Mouse (Mus musculus): ENCODE measurements around the gene Tpcn2.

Gene Tpcn2

DNA sequence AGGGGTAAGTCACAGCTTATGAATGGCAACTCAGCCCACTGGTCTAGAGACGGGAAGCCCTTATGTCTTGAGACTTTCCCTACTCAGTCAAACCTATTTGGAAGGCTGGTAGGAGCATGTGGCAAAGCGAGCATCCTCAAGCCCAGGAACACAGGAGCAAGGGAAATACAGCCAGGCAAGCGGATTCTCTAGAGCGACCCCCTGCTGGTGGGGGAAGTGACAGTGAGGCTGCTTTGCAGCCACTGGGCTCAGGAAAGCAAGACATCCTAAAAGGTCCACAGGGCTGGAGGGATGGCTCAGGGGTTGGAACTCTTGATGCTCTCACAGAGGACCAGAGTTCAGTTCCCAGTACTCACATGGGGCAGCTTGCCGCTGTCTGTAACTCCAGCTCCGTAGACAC lies 87.5 kb downstream of the Tpcn2 start:
- no peak for DNase-seq

DNA sequence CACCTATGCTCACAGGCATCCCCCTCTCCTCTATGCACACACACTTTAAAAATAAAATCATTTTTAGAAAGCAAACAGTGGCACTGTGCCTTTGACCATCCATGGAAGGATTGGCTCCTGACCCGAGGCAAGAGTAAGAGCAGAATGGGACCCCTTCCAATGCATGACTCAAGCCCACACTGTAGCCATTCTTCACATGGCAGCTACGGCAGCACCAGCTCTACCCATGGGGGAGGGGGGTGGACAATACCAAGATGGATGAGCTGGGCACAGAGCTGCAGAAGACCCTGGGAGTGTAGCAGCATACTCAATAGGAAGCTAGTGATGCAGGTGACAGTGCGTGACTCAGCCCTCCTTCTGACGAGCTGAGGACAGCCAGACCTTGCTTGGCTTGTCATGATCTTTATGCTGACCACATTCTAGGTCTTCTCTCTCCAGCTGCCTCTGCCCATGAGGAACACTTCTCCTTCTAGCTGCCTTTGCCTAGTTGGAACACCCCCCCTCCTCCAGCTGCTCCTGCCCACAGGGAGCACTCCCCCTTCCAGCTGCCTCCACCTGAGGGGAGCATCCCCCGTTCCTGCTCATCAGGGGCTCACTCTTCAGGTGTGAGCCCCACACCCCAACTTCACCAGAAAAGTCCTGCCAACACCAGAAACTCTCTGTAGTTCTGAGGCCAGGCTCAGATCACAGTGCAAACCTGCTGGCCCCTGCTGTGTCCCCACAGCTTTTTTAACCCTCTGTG lies 88.5 kb downstream of the Tpcn2 start:
- DNase-seq: no peak

DNA sequence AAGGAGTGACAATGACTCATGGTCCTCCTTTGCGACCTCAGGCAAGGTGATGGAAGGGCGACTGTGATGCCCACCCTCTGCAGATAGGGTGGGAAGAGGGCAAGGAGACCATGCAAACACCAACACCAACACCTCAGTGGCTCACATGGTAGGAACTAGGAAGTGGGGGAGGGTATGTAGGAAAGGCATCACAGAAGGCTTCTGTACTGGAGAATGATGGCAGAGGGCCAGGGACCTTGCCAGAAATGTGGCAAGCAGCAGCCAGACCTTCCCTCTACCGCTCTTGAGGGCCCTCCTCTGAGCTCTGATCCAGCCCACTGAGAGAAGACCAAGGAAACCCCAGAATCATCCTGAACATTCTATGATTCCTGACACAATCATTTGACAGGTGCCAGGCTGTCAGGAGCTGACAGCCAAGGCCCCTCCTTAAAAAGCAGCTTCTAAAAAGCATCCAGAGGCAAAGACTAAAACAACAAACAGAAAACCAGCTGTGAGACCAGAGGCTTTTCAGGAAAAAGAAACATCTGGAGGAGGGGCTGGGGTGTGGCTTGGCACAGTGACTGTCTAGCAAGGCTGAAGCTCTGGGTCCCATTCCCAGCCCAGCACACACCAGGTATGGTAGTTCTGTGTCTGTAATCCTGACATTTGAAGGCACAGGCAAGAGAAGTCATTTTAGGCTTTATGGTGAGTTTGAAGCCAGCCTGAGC lies 89.2 kb downstream of the Tpcn2 start:
- no peak for DNase-seq

DNA sequence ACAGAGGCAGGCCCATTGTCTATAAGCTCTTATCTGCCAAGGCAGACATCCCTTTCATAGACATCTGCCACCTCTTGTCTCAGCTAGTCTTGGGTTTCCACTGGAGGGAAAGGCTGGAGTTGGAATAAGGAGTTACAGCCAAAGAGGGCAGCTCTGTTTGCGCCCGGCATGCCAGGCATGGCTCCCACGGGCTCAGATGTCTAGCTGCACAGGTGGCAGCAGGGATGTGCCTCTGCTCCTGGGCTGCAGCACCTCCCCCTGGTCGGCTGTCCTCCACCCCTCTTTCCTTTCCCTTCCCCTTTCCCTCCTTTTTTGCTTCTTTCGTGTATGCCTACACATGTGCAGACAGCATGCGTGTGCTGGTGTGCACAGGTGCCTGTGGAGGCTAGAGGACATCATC lies 91.0 kb downstream of the Tpcn2 start:
- no peak for DNase-seq

DNA sequence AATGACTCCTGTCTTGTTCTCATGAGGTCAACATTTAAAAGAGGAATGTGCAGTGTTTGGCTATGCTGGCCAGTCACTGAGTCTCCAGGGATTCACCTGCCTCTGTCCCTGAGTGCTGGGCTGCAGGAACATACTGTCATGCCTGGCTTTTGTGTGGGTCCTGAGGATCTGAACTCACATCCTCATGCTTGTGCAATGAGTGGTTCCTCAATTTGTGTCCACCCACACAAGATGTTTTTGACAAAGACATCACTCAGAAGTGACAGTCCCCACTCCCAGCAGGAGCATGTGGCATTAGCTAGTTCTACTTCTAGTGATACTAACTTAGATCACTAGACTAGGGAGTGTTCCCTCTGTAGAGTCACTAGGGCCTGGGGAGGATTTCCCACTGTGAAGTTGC lies 93.3 kb downstream of the Tpcn2 start:
- DNase-seq: no peak

DNA sequence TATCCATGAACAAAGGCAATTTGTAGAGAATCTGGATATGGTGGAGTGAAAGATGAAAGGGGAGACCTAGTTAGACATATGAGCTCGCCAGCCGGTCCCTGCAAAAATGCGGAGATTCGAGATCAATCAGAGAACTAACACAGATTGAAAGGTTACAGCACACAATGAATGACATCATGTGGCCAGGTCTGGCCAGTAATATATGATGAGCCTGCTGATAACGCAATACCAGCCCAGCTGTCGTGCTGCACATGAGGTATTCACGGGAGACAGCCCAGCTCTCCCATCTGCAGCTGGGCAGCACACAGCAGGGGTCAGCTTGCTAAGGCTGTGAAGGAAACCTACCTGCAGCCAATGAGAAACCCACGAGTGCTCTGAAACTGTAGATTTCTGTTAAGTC lies 94.5 kb downstream of the Tpcn2 start:
- no peak for DNase-seq

DNA sequence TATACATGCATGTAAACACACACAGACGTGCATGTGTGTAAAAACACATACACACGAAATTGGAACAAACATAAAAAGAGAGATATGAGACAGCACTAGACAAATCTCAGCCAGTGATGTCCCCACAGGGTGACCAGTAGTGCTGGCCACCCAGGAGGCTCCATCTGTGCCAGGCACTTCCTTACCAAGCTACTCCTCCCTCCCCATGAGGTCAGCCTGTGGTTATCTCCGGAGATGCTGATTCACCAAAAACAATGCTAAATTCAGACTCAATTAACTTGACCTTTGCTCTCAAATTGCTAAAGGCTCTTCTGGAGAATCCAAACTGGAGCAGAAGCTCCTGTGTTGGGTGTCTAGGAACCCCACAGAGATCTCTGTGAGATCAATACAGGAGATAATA lies 96.0 kb downstream of the Tpcn2 start:
- no peak for DNase-seq

DNA sequence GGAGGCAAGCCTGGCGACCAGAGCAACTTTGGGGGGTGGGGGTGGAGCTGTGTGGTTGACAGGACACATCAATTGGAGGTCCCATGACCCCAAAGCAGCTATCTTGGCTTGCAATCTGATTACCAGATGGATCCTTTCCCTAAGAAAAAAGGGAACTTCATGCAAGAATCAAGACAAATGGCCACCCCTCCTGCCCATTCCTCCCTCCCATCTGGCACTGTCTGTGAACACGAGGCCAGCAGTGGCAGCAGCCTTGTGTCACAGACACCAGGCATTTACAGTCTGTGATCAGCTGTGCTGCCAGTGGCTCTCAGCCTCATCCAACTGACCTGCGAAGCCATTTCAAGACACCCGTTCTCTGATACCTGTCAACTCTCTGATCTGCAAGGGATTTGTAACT lies 101.4 kb downstream of the Tpcn2 start:
- DNase-seq: no peak

DNA sequence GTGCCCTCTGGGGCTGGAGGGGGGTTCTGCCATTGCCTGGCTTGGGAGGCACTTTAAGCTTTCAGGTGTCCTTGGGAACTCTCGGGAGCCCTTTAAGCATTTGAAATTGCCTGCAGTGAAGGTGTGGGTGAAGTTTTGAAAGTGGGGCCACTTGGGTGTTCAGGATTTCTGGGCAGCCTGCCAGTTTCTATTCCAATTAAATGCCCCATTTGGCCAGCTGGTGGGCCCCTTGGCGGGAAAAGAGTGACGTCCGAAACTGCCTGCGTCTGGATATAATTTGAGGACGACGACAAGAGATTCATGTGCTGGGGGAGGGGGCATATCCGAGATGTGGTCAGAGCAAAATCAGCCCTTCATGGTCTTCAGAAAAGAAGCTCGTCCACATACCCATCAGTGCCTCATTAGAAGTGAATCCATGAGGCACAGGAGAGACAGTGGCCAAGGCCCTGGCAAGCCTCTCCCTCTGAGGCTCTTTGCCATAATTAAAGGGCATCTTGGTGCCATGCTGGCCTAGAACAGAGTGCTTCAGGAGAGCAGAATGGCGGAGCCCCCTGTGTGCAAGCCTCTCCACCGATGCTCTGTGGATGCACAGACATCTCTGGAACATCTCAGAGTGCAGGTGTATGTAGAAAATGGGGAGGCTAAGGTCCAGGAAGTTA lies 102.3 kb downstream of the Tpcn2 start:
- DNase-seq: no peak

DNA sequence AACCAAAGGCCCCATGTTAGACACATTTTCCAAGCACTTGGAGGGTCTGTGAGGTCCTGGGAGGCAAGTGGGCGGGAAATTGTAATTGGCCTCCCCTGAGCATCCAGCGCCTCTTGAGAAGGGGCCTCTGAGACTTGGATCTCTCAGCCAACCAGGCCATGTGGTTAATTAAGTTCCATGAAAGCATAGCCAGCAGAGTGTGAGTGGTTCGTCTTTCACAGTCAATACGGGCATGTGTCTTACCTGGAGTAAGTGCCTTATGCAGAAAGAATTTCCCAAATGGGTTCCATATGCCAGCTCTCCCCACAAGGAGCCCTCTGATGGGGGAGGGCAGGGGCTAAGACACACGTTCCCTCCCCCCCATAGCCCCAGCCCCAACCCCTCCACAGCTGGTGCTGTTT lies 104.1 kb downstream of the Tpcn2 start:
- no peak for DNase-seq

DNA sequence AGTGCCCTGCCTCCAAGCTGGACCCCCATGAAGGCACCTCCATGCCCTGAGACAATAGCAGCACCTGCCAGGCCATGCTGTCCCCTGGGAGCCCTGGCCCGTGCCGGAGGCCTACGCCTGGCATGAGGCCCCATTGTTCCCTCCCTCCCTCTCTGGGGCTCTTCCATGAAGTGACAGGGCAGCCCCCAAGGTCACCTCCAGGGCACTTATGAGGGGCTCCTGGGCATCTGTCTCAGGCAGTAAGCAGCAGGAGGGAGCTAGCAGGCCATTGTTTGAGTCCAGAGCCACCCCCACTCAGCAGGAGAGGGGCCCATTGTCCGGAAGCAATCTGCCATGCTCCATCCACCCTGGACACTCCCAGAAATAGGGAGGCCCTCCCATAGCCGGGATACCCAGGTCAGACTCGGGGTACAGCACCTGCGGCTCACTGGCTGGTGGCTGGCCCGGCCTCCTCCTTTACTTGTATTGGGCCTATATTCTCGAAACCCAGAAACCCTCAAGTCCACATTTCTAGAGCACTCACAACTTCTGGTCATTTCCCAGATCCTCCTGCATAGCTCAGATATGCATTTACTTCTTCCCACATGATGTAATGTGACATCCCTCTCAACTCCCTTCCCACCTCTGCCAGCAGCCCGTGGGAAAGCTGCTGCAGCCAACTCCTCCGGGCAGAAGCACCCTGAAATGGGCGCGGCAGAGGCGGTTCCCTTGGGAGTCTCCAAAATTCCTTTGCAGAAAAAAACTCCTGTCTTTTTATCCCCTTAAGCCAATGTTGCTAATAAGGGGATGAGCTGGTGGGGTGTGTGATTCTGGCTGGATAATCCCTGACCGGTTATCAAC lies 106.8 kb downstream of the Tpcn2 start:
- DNase-seq: no peak

DNA sequence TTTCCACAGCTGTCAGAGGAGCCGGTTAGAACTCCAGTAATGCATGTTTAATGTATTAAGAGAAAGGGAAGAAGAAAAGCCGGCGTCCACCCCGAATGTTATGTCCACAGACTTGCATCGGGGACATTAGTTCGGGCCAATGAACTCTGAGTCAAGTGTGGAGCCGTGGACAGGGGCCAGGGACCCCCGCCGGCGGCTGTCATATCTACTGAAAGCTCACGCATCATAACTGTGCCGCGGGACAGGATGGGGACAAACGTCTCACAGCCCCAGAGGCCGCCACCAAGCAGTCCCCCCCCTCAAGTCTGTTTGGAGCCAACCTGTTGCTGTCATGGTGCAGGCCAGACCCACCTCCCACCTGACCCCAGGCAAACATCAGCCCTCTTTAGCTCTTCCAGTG lies 110.2 kb downstream of the Tpcn2 start:
- DNase-seq: no peak

DNA sequence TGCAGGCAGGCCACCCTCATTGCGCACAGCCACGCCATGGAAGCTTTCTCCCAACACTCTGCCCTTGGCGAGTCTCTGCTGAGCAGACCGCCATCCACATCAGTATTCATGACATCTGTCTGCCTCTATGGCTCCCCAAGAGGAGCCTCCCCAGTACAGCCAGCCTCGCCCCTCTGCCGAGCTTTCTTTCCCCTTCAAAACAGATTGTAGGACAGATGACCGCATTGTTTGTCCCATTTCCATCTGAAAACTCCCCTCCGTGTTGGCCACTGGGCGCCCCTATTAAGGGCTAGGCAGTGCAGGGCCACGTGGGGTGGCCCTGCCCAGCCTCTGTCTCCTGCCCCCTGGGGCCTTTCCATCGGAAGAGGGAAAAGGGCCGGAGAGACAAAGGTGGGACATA lies 110.7 kb downstream of the Tpcn2 start:
- no peak for DNase-seq

DNA sequence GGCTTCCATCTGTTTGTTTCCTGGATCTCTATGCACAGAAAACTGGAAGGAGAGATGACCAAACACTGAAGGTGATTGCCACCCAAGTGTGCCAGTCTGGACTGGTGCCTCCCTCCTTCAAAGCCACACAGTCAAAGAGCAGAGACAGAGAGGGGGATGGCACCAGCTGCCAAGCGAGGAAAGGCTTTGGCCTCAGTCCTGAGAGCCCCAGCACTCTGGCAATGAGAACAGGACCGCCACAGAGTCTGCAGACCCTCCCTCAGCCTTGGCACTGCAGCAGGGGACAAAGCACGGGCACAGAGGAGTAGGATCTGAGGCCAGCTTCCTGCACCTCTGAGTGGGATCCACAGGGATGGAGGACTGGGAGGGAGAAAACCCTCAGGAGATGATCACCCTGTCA lies 114.1 kb downstream of the Tpcn2 start:
- DNase-seq: no peak

DNA sequence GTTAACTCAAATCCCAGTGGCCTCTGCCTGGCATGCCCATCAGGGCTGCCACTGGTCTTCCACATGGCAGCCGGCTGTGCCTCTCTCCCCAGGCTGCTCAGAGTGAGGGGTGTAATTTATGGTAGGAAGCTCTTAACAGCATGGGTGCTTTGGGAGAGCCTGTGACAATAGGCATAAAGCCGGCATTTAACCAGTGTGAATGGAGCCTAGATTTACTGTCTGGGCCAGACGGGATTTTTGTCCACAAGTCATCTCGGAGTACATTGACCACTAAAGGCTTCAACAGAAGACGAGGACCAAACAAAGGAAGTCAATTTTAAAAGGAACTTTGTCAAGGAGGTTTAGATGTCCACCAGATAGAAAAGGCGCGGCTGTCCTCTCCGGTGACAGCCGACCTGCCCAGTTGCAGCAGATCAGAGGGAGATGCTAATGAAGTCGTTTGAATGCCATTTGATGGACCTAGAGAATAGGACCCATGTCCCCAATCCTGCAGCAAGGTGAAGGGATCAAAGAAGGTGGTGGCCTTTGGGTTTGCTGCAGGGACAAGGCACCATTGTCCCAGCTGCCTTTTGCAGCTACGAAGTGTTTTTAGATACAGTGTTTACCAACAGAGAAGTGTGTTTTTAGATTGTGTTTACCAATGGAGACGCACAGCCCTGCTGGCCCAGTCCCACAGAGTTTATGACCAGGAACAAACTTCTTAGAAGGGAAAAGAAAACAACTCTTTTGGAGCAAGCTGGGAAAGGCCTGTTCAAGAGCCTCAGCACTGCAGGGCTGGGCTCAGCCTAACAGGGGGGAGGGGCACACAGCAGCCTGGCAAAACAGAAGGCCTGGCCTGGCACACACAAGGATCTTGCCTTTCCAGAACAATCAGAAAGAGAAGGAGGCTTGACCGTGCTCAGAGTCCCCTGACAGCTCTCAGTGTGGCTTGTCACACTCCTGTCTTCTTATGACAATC lies 124.2 kb downstream of the Tpcn2 start:
- no peak for DNase-seq

DNA sequence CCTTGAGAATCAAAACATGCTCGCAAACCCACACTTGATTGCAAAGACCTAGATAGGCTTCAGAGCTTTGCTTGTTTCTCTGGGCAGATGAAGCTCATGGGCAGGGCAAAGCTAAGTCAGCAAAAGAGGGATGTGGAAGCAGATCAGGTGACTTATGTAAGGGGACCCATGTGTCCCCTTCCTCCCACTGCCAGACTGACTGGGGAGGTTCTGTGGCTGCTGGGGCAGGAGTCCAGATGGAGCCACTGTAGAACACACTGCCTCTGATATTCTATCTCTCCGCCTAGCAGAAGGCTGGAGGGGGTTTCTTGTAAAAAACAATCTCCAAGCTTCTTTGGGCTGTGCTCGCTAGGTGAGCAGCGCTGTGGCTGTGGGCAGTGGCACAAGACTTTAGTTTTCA lies 128.1 kb downstream of the Tpcn2 start:
- DNase-seq: no peak

DNA sequence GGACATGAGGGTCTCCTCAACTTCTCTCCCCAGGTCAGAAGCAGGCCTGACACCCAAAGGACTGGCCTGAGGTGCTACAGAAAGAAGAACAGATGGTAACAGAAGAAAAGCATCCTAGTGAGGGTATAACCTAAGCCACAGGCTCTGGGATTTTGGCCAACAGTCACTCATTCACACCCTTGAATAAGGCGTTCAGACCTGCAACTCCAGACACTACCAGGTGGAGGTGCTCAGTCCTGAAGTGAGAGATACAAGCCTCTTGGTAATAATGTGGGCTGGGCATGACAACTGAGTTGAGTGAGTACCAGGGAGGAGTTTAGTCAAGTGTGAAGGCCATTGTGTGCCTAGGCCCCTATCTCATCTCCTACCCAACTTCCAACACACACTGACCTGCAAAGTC lies 129.7 kb downstream of the Tpcn2 start:
- DNase-seq: no peak

DNA sequence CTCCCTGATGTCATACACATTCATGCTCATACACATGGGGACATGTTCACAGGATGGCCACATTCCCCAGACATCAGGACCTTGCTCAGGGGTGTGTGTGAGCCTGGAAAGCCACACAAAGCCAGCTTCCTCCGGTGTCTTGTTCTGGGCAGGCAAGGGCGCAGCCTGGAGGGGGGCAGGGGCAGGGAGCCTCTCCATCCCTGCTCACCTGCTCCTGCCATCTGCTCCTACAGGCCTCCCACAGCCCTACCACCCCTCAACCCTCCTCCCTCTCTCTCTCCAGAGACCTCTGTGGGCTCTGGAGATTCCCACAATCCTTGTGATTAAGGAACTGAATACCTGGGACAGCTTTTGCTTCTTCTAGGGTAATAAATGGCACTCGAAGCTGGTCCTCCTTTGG lies 132.0 kb downstream of the Tpcn2 start:
- DNase-seq: no peak

DNA sequence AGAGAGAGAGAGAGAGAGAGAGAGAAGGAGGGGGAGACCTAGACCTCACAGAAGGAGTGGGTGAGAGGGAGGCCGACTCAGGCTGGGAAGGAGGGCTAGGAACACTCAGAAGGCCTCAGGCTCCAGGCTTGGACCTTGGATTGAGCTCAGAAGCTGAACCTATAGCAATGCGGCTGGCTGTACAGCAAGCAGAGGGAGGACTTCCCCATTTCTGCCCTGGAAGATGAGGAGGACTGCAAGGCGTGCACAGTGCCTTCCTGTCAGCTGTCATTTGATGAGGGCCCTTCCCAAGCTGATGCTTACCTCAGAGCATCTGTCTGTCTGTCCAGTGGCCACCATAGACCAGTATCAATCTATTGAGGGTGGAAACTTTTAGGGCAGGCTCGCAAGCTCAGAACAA lies 134.9 kb downstream of the Tpcn2 start:
- DNase-seq: no peak

DNA sequence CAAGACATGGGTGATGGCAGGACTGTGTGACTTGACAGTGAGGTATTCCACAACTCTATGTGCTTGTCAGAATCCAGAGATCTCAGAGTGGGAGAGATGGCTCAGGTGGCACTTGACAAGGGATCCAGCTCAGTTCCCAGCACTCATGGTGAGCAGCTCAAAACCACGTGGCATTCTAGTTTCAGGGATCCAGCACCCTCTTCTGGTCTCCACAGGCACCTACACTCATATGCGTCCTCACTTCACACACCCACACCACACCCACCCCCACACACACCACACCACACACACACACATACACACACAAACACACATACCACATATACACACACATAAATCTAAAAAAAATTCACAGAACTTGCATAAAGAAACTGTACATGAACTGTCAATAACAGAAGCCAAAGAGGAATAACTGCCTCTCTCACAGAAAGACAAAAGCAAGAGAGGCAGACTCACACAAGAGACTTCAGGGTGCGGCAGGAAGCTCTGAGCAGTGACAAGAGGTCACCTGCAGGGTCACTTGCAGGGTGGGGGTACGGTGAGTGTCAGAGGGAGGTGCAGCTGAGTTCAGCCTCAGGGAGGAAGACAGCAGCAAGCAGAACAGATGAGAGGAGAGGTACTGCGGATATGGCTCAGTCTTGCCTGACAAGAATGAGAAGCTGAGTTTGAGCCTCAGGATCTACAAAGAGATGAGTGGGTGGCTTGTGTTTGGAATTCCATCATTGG lies 135.7 kb downstream of the Tpcn2 start:
- DNase-seq: no peak

DNA sequence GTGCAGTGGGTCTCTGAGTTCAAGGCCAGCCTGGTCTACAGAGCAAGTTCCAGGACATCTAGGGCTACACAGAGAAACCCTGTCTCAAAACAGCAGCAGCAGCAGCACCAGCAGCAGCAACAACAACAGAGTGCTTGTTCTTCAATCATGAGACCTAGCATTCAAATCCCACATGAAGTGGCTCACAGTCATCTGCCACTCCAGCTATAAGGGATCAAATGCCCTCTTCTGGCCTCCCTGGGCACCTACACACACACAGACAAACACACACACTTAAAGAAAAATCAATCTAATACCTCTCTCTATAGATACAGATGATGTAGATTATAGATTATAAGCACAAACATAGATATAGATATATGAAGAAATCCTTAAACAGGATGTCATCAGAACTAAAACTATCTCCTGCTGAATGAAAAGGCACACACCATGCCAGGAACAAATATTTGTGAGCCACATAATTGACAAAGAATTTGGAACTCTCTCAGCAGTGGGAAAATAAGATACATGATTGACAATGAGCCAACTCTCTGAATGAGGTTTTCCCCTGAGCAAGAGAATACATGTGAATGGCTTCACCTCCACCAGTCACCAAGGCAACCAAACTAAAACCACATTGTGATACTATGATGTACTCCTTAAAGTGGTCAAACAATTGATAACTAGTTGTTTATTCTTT lies 137.4 kb downstream of the Tpcn2 start:
- DNase-seq: no peak

Measured in thymus, postnatal 14 days (tissue).